Mouse (Mus musculus): Measurements from ENCODE around the gene Mrpl1. TPM values are rescaled to one million over a fixed set of nuclear protein-coding genes. Genes with fewer than 3 reads are reported as not detected.

The Mrpl1 gene
- total RNA-seq, 2 experiments from 2014 or later, result 12.9 to 14.5 TPM

- no peak for DNase-seq (ENCODE audit: low spot score in 2 of 2)
- intact Hi-C loops (cut with DNase I), result no loop called here
Observed at GRCm38 (mm10) chr5:96200269-96200668, 9.0 kb upstream of the Mrpl1 start.

GRCm38 (mm10) chr5:96201462-96202154 is 7.7 kb upstream of the Mrpl1 start:
- intact Hi-C loops (cut with DNase I), result no loop called here
- no peak for DNase-seq (ENCODE audit: low spot score in 2 of 2)

- peak in 1 of 2 experiments; percentile 32 for DNase-seq (ENCODE audit: low spot score in 2 of 2)
- intact Hi-C loops (cut with DNase I), result no loop called here
Observed at GRCm38 (mm10) chr5:96206897-96207296, 2.4 kb upstream of the Mrpl1 start.

- intact Hi-C loops (cut with DNase I), result no loop called here
- DNase-seq (ENCODE audit: low spot score in 2 of 2), result no peak
Observed at GRCm38 (mm10) chr5:96207531-96207930, 1.8 kb upstream of the Mrpl1 start.

- intact Hi-C loops (cut with DNase I), result loop anchor here (2.0 kb wide), 1 partner anchor 46 kb away; no protein-coding TSS in a partner anchor
- DNase-seq (ENCODE audit: low spot score in 2 of 2), result no peak
Observed at GRCm38 (mm10) chr5:96208543-96208942, 750 bp upstream of the Mrpl1 start.

- DNase-seq (ENCODE audit: low spot score in 2 of 2), result peak; percentile 92 to 93
- intact Hi-C loops (cut with DNase I), result loop anchor here (2.0 kb wide), 1 partner anchor 47 kb away; no protein-coding TSS in a partner anchor
Observed at GRCm38 (mm10) chr5:96209916-96210583, 757 bp downstream of the Mrpl1 start.

- intact Hi-C loops (cut with DNase I), result no loop called here
- no peak for DNase-seq (ENCODE audit: low spot score in 2 of 2)
Observed at GRCm38 (mm10) chr5:96218648-96219047, 9.4 kb downstream of the Mrpl1 start.

- intact Hi-C loops (cut with DNase I), result no loop called here
- no peak for DNase-seq (ENCODE audit: low spot score in 2 of 2)
Observed at GRCm38 (mm10) chr5:96219512-96219911, 10.2 kb downstream of the Mrpl1 start.

- DNase-seq (ENCODE audit: low spot score in 2 of 2), result no peak
- intact Hi-C loops (cut with DNase I), result no loop called here
Observed at GRCm38 (mm10) chr5:96221298-96221697, 12.0 kb downstream of the Mrpl1 start.

- intact Hi-C loops (cut with DNase I), result no loop called here
- DNase-seq (ENCODE audit: low spot score in 2 of 2), result no peak
Observed at GRCm38 (mm10) chr5:96221812-96222585, 12.7 kb downstream of the Mrpl1 start.

- no peak for DNase-seq (ENCODE audit: low spot score in 2 of 2)
- intact Hi-C loops (cut with DNase I), result no loop called here
Observed at GRCm38 (mm10) chr5:96222964-96223363, 13.7 kb downstream of the Mrpl1 start.

- DNase-seq (ENCODE audit: low spot score in 2 of 2), result no peak
- intact Hi-C loops (cut with DNase I), result no loop called here
Observed at GRCm38 (mm10) chr5:96226490-96226889, 17.2 kb downstream of the Mrpl1 start.

- no peak for DNase-seq (ENCODE audit: low spot score in 2 of 2)
- intact Hi-C loops (cut with DNase I), result no loop called here
Observed at GRCm38 (mm10) chr5:96228967-96229366, 19.7 kb downstream of the Mrpl1 start.

- no peak for DNase-seq (ENCODE audit: low spot score in 2 of 2)
- intact Hi-C loops (cut with DNase I), result no loop called here
Observed at GRCm38 (mm10) chr5:96238797-96239196, 29.5 kb downstream of the Mrpl1 start.

- intact Hi-C loops (cut with DNase I), result no loop called here
- DNase-seq (ENCODE audit: low spot score in 2 of 2), result no peak
Observed at GRCm38 (mm10) chr5:96240856-96241255, 31.6 kb downstream of the Mrpl1 start.

GRCm38 (mm10) chr5:96244511-96244910 is 35.2 kb downstream of the Mrpl1 start:
- intact Hi-C loops (cut with DNase I), result no loop called here
- DNase-seq (ENCODE audit: low spot score in 2 of 2), result no peak

GRCm38 (mm10) chr5:96253995-96254394 is 44.7 kb downstream of the Mrpl1 start:
- no peak for DNase-seq (ENCODE audit: low spot score in 2 of 2)
- intact Hi-C loops (cut with DNase I), result no loop called here

- intact Hi-C loops (cut with DNase I), result no loop called here
- no peak for DNase-seq (ENCODE audit: low spot score in 2 of 2)
Observed at GRCm38 (mm10) chr5:96255166-96255565, 45.9 kb downstream of the Mrpl1 start.

- DNase-seq (ENCODE audit: low spot score in 2 of 2), result no peak
- intact Hi-C loops (cut with DNase I), result no loop called here
Observed at GRCm38 (mm10) chr5:96258210-96258609, 48.9 kb downstream of the Mrpl1 start.

GRCm38 (mm10) chr5:96267017-96267702 is 57.9 kb downstream of the Mrpl1 start:
- intact Hi-C loops (cut with DNase I), result loop anchor here (2.0 to 10.0 kb wide), 2 partner anchors 408 to 502 kb away; no protein-coding TSS in a partner anchor

More at GRCm38 (mm10) chr5:96267017-96267702, 57.9 kb downstream of the Mrpl1 start:
- DNase-seq (ENCODE audit: low spot score in 2 of 2), result peak; percentile 76 to 80

All from left cerebral cortex, postnatal 14 days (tissue).